Mouse (Mus musculus) layer of hippocampus, adult 8-10 months (tissue): ENCODE measurements around the gene Rerg. TPM values are rescaled to one million over a fixed set of nuclear protein-coding genes. Genes with fewer than 3 reads are reported as not detected.

Source experiments
- DNase-seq, 2 experiments: peaks; one replicate each; pipeline ENCODE4 v3.0.0; 2022; ENCODE audit warnings: low spot score in 2 of 2
- total RNA-seq, 4 experiments: library from RNA; stranded (reverse); gene quantifications; 2 replicates each; pipeline ENCODE4 v1.2.4; 2022

Rerg gene
- total RNA-seq, 4 experiments from 2014 or later = 25.9 to 42.3 (median 30.9) TPM

DNA sequence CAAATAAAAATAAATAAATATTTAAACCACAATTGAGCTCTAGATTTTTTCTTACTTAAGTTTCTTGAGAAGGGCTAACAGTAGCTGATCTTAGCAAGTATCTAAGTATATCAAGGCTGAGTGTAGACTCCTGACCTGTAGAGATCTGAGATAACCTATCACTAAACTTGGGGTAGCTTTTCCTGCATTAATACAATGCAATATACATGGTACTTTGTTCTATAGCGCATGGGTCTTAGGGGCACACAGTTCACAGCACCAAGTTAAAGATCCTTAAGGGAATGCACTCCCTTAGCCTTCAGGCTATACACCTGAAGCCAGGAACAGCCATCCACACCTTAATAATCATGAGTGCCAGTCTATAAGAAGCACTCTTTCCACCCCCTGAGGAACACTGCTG lies 38.5 kb downstream of the Rerg start:
- DNase-seq = no peak

DNA sequence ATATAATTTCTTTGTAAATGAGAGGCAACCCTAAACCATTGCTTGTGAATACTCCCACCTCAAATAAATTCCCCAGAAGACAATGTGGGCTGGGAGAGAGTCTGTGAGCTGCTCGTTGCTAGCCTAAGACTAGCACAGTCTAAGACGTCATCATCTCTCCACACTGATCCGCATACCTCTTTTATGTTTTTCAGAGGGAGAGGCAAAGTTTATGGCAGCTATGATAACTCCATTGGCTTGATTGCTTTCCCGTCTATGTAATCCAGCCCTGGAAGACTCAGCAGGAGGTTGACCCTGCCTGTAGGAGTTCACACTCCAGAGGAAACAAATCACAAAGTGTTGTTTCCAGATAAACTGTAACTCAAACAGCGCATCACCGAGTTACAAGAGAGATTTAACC lies 38.9 kb downstream of the Rerg start:
- DNase-seq = no peak

GRCm38 (mm10) chr6:137126861-137127260 lies 43.4 kb downstream of the Rerg start:
- no peak for DNase-seq

GRCm38 (mm10) chr6:137126224-137126623 lies 44.1 kb downstream of the Rerg start:
- no peak for DNase-seq

- no peak for DNase-seq
These were observed 44.9 kb downstream of the Rerg start for GRCm38 (mm10) chr6:137125433-137125832.

GRCm38 (mm10) chr6:137125006-137125405 lies 45.3 kb downstream of the Rerg start:
- no peak for DNase-seq

- no peak for DNase-seq
These were observed 53.3 kb downstream of the Rerg start for GRCm38 (mm10) chr6:137116849-137117473.

GRCm38 (mm10) chr6:137114859-137115258 lies 55.4 kb downstream of the Rerg start:
- no peak for DNase-seq

DNA sequence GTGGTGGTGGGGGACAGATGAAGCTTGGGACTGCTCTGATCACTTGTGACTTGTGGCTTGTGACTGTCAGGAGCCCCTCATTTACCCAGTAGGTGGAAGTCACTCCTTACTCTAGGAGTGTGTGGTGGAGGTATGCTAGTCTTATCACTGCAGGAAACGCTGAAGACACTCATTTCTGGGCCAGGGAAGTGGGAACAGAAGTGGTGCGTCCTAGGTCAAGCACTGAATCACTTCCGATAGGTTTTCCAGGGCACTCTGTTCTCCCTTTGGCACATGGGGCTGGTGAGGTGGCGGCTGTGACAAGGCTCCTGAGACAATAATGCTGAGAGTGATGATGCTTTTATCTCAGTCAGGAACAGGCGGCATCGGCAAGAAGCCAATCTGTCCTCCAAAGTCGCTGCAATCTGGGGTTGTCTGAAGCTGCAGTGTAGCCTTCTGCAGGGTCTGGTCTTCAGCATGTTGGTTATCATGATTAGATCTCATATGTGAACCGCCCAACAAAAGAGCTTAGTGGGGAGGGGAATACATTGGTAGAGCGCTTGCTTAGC lies 59.0 kb downstream of the Rerg start:
- peak; percentile 38 to 41 for DNase-seq

GRCm38 (mm10) chr6:137110778-137111174 lies 59.5 kb downstream of the Rerg start:
- no peak for DNase-seq

GRCm38 (mm10) chr6:137109811-137110777 lies 60.2 kb downstream of the Rerg start:
- no peak for DNase-seq

- no peak for DNase-seq
These were observed 65.0 kb downstream of the Rerg start for GRCm38 (mm10) chr6:137105285-137105684.

GRCm38 (mm10) chr6:137102662-137103179 lies 67.6 kb downstream of the Rerg start:
- no peak for DNase-seq

- DNase-seq = no peak
These were observed 68.2 kb downstream of the Rerg start for GRCm38 (mm10) chr6:137101886-137102661.

DNA sequence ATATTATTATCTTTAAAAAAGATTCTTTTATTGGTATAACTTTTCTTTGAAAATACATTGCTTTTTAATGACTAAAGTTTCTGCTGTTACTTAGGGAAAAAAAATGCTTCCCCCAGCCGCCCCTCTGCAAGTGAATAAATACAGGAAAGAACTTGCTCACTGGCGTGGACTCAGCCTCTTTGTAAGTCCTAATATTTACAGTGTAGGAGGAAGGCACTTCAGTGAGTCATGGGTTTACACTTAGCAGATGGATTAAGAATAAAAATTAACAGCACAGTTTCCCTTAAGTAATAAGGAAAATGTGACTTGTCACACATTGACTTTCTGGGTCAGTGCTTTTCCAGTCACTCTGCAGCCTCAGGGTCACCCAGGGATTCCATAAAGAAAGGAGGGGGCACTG lies 70.0 kb downstream of the Rerg start:
- DNase-seq = no peak

DNA sequence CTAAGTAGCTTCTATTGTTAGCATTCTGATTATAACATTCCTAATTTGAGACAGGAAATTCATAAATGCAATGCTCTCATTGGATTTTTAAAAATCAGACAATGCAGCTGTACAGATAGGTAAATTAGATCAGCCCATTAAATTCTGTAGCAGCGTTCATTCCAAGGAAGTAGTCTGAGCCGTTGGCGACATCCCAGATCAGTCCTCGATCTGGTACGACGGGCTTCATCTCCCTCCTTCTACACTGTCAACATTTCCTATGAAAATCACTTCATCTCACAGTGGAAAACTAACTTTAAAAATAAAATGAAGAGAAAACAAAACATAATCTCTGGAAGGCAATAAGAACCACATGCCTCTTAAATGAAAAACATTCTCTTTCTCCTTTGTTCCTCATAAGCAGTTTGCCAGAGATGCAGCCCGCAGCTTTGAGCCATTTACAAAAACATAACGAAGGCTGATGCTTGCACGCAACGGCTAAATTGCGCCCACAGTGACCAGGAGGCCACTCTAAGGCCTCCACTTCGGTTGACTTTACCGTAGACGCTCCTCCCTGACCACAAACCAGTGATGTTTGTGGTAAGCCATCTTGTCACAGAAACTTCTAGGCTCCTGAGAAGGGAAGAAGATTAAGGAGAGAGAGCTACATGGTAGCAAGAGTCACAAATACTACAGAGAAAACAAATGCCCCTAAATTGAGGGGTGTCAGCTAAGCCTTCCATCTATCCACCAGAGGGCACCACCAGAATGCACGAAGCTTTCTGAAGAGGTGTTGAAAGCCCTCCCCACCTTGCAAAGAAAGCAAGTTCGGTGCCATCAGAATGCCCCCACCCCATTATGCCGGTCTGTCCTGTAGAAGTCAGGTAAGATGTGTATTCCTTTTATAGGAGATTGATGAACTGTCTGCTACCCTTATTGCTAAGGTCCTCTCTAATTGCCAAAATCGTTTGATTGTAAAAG lies 71.8 kb downstream of the Rerg start:
- peak in 1 of 2 experiments; percentile 35 for DNase-seq

DNA sequence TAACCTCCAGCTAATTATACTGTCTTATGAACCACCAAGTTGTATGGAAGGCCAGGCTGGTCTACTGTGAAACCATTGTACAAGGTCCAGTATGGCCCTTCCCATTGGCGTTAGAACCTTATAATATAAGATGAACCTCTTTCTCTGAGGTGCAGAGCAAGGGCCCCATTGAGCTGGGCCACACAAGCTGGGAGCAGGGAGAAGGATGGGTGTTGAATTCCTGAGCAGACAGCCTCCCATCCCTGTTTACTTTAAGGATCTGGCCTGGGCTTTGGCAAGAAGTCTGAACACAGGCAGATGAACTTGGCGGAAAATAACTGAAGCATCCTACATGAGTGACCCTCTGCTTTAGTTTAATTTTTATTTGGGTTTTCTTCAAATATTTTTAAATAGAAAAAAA lies 75.8 kb downstream of the Rerg start:
- DNase-seq = no peak

GRCm38 (mm10) chr6:137088469-137088868 lies 81.8 kb downstream of the Rerg start:
- no peak for DNase-seq

DNA sequence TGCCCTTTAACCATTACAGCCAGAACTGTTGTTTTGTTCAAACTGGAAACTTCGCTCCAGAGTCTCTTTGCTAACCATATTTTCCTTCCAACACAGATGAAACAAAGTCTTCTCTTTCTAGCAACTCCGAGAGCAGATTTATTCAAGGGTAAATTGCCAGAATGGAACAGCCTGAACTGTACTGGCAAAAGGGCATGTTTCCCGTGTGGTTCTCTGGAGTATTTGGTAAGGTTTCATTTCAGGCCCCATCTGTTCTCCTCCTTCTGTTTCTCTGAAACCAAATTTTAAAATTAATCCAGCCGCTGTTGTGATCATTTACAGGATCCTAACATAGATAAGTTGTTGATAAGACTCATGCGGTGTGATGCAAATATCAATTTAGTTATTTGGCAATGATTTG lies 82.3 kb downstream of the Rerg start:
- no peak for DNase-seq

GRCm38 (mm10) chr6:137087470-137087869 lies 82.8 kb downstream of the Rerg start:
- DNase-seq = no peak
